Mouse (Mus musculus) kidney, postnatal 0 days (tissue): ENCODE results near the gene 1700001L19Rik. TPM values are rescaled to one million over a fixed set of nuclear protein-coding genes. Genes with fewer than 3 reads are reported as not detected.

Experiments used
- ATAC-seq: fragments of 200-750 bp; cut with Nextera tagmentation; replicated peaks from 2 replicates; pipeline ENCODE4 v1.8.0; 2017; ENCODE audit warnings: low read depth, moderate number of reproducible peaks, moderate TSS enrichment, moderate library complexity; ENCODE audit not compliant: low FRiP score
- DNase-seq: peaks from one replicate; pipeline ENCODE4 v3.0.0-alpha.2; 2016; ENCODE audit warnings: low spot score
- H3K27ac ChIP-seq: fragments of 300-500 bp; sonication (generic); 2 replicates; pipeline ENCODE4 v1.5.1; 2014; ENCODE audit warnings: mild to moderate bottlenecking
- H3K27me3 ChIP-seq: fragments of 300-500 bp; sonication (generic); 2 replicates; pipeline ENCODE4 v1.6.1; 2014; ENCODE audit warnings: low read length, mixed read lengths; ENCODE audit not compliant: insufficient read depth
- H3K36me3 ChIP-seq: fragments of 300-500 bp; sonication (generic); 2 replicates; pipeline ENCODE4 v1.6.1; 2014; ENCODE audit warnings: low read length, mixed read lengths; ENCODE audit not compliant: insufficient read depth
- H3K4me1 ChIP-seq: fragments of 300-500 bp; sonication (generic); replicated peaks from 2 replicates; pipeline ENCODE4 v1.6.1; 2014; ENCODE audit warnings: antibody characterized with exemption, low read length, mixed read lengths; ENCODE audit not compliant: insufficient read depth
- H3K4me2 ChIP-seq: fragments of 300-500 bp; sonication (generic); 2 replicates; pipeline ENCODE4 v1.6.1; 2014; ENCODE audit warnings: mild to moderate bottlenecking, low read length, moderate library complexity, mixed read lengths
- H3K4me3 ChIP-seq: fragments of 300-500 bp; sonication (generic); replicated peaks from 2 replicates; pipeline ENCODE4 v1.5.1; 2014; ENCODE audit warnings: low read depth, low read length
- H3K9ac ChIP-seq: fragments of 300-500 bp; sonication (generic); 2 replicates; pipeline ENCODE4 v1.6.1; 2014; ENCODE audit warnings: low read depth, low read length
- H3K9me3 ChIP-seq: fragments of 300-500 bp; sonication (generic); replicated peaks from 2 replicates; pipeline ENCODE4 v1.6.1; 2016; ENCODE audit warnings: low read length, inconsistent platforms, mixed read lengths
- CTCF ChIP-seq: IDR thresholded peaks from 2 replicates; pipeline ENCODE4 v1.5.1; 2016; ENCODE audit warnings: antibody characterized with exemption, low read depth, mild to moderate bottlenecking, moderate library complexity
- WGBS: fragments of 180-500 bp; shearing (Covaris S2); extraction: QIAGEN DNeasy Blood & Tissue Kit; methylation state at CpG from one replicate; pipeline ENCODE4 v1.1.7; 2014; 5-methylcytosine and 5-hydroxymethylcytosine counted together
- polyA plus RNA-seq: library from polyadenylated mRNA; unstranded; fragments of >200 nt; fragmentation: Nextera tagmentation; extraction: Ambion mirVana; gene quantifications from 2 replicates; pipeline ENCODE4 v1.2.1, GENCODE M21; 2015

1700001L19Rik gene
- polyA plus RNA-seq, 1 experiment from 2014 or later = 0.43 TPM

DNA sequence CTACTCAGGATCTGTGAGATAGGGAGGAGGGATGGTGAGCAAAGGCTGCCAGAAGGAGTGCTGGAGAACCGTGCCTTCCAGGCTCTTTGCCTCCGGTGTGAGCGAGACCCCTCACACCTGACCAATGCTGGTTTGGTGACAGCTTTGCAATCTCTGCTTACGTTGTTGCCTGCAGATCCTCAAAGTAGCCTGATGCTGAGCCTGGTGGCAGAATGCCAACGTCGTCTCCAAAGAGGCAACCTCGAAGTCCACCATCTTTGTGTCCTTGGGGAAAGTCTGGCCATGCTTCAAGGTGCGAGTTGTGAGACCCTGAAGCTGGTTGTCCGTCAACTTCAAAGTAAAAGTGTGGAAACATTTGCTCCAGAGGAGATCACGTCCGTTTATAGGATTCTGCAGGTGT is 13.3 kb upstream of the 1700001L19Rik start:
- peaks cover 32% of the 10 kb centered on the region for H3K36me3 ChIP-seq
- 87% methylated on average over 11 of the region's 11 CpGs for WGBS
- no peak for ATAC-seq

DNA sequence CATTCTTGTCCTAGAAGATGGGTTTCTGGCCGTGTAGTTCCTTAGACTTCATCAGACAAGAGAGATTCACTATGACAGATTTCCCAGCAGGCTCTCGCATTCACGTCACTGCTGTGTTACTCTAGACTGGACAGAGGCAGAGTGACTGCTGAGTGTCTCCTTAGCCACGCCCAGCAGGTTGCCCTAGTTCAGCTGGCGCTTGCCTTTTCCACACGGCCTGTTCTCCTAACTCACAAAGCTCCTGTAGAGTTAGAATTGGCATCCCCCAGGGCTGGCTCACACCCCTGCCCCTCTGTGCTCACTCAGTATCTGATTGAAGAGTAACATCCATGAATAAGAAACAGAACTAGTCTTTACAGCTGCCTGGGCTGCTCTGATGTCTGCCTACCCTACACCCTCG is 11.8 kb upstream of the 1700001L19Rik start:
- no peak overlapping the region for H3K4me3 ChIP-seq
- H3K27ac ChIP-seq = no peak overlapping the region
- no peak overlapping the region for H3K4me2 ChIP-seq
- no peak for TF ChIP-seq CTCF
- no peak for ATAC-seq
- DNase-seq = no peak
- peaks cover 42% of the 10 kb centered on the region for H3K36me3 ChIP-seq
- no peaks in the 10 kb centered on the region for H3K27me3 ChIP-seq
- H3K9me3 ChIP-seq = no peaks in the 10 kb centered on the region
- WGBS = 85% methylated on average over 7 of the region's 7 CpGs
- H3K4me1 ChIP-seq = peaks cover 7% of the 10 kb centered on the region
- no peak overlapping the region for H3K9ac ChIP-seq

More for the DNA sequence above, 13.3 kb upstream of the 1700001L19Rik start:
- H3K4me1 ChIP-seq = peaks cover 7% of the 10 kb centered on the region
- no peak for DNase-seq
- TF ChIP-seq CTCF = no peak
- H3K4me2 ChIP-seq = no peak overlapping the region
- no peak overlapping the region for H3K27ac ChIP-seq
- H3K9me3 ChIP-seq = no peaks in the 10 kb centered on the region
- no peaks in the 10 kb centered on the region for H3K27me3 ChIP-seq
- no peak overlapping the region for H3K9ac ChIP-seq
- H3K4me3 ChIP-seq = no peak overlapping the region

DNA sequence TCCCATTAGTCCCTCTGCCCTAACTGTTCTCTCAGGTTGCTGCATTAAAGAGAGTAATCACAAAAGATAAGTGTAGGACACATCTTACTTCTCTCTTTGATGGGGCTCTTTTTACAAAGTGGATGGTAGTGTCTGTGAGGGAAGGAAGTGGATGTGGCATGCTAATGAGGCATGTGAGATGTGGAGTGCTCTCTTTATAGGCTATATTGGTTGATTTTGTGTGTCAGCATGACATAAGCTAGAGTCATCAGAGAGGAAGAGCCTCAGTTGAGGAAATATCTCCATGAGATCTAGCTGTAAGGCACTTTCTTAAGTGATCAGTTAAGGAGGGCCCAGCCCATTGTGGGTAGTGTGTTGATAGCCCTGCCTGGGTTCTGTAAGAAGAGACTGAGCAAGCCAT is 8.9 kb upstream of the 1700001L19Rik start:
- H3K9me3 ChIP-seq = no peaks in the 10 kb centered on the region
- H3K27ac ChIP-seq = no peak overlapping the region
- H3K27me3 ChIP-seq = no peaks in the 10 kb centered on the region
- no peak overlapping the region for H3K9ac ChIP-seq
- no peak for TF ChIP-seq CTCF
- no peaks in the 10 kb centered on the region for H3K4me1 ChIP-seq
- peaks cover 56% of the 10 kb centered on the region for H3K36me3 ChIP-seq
- ATAC-seq (no peak), DNase-seq (no peak)
- no peak overlapping the region for H3K4me2 ChIP-seq
- H3K4me3 ChIP-seq = no peak overlapping the region

DNA sequence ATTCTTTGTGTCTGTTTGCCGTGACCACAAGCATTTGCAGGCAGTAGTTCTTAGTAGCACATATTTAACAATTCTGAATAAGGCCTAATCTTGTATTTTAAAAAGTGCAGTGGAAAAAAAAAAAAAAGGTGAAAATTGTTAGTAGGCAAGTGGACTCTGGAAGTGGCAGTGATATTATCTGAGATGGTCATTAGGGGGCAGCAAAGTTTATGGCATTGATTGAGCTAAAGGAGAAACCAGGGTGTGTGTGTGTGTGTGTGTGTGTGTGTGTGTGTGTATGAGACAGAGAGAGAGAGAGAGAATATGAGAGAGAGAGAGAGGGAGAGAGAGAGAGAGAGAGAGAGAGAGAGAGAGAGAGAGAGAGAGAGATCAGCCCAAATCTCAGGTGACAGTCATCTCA is 3.4 kb upstream of the 1700001L19Rik start:
- H3K9ac ChIP-seq = no peak overlapping the region
- H3K4me2 ChIP-seq = no peak overlapping the region
- peak; percentile 59 for TF ChIP-seq CTCF
- ATAC-seq (no peak), DNase-seq (peak; percentile 52)
- no peak overlapping the region for H3K27ac ChIP-seq
- no peaks in the 10 kb centered on the region for H3K4me1 ChIP-seq
- H3K4me3 ChIP-seq = no peak overlapping the region
- WGBS = 88% methylated on average over 1 of the region's 1 CpGs
- peaks cover 27% of the 10 kb centered on the region for H3K36me3 ChIP-seq
- H3K9me3 ChIP-seq = no peaks in the 10 kb centered on the region
- H3K27me3 ChIP-seq = no peaks in the 10 kb centered on the region

- no peak for TF ChIP-seq CTCF
- Histone ChIP-seq H3K4me1 (no peaks in the 10 kb centered on the region), H3K9me3 (no peaks in the 10 kb centered on the region), H3K27ac (no peak overlapping the region), H3K9ac (no peak overlapping the region), H3K36me3 (no peaks in the 10 kb centered on the region), H3K27me3 (no peaks in the 10 kb centered on the region), H3K4me3 (no peak overlapping the region), H3K4me2 (peak overlapping the region; percentile 45)
- peak; percentile 73 for ATAC-seq
- WGBS = 14% methylated on average over 13 of the region's 13 CpGs
- no peak for DNase-seq
These were observed 446 bp downstream of the 1700001L19Rik start for GRCm38 (mm10) chr13:68597667-68598066.

DNA sequence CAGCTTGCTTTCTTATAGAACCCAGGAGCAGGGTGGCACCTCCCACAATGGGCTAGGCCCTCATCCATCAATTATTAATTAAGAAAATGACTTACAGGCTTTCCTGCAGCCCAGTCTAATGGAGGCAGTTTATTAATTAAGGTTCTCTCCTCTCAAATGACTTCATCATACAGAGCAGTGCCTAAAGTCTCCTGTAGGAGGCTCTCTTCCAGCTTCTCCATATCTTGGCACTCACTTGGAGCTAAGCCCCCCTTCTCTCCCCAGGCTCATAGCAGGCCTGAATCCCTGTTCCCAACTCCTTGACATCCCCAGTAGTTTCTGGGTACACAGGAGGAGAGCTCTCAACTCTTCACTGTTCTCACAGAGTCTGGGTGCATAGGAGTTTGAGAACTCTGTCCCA is 1.7 kb downstream of the 1700001L19Rik start:
- Histone ChIP-seq H3K4me1 (no peaks in the 10 kb centered on the region), H3K4me3 (no peak overlapping the region), H3K27me3 (no peaks in the 10 kb centered on the region)

GRCm38 (mm10) chr13:68601184-68601583 is 4.0 kb downstream of the 1700001L19Rik start:
- H3K4me2 ChIP-seq = no peak overlapping the region
- H3K27ac ChIP-seq = no peak overlapping the region
- TF ChIP-seq CTCF = peak; percentile 72
- H3K4me3 ChIP-seq = no peak overlapping the region
- H3K27me3 ChIP-seq = no peaks in the 10 kb centered on the region
- DNase-seq (peak; percentile 81), ATAC-seq (no peak)
- H3K9me3 ChIP-seq = no peaks in the 10 kb centered on the region
- 11% methylated on average over 6 of the region's 6 CpGs for WGBS
- no peaks in the 10 kb centered on the region for H3K36me3 ChIP-seq
- H3K4me1 ChIP-seq = no peaks in the 10 kb centered on the region
- H3K9ac ChIP-seq = no peak overlapping the region

More for the DNA sequence above, 1.7 kb downstream of the 1700001L19Rik start:
- H3K36me3 ChIP-seq = no peaks in the 10 kb centered on the region
- H3K4me2 ChIP-seq = no peak overlapping the region
- no peak overlapping the region for H3K27ac ChIP-seq
- H3K9me3 ChIP-seq = no peaks in the 10 kb centered on the region
- DNase-seq (no peak), ATAC-seq (no peak)
- no peak overlapping the region for H3K9ac ChIP-seq
- TF ChIP-seq CTCF = peak; percentile 34; the same call in 1 of the 2 replicates
